Mouse (Mus musculus) embryo, embryonic 10.5 days (tissue): ENCODE measurements around the gene Fhl3.

Source experiments
- DNase-seq: peaks from one replicate; pipeline ENCODE4 v3.0.0-alpha.2; 2015; ENCODE audit warnings: low spot score

Fhl3 gene

GRCm38 (mm10) chr4:124755526-124755925, 55.0 kb downstream of the Fhl3 start:
- DNase-seq = no peak
